Mouse (Mus musculus) limb, embryonic 14.5 days (tissue): ENCODE results near the gene En2. TPM values are rescaled to one million over a fixed set of nuclear protein-coding genes. Genes with fewer than 3 reads are reported as not detected.
A peak's percentile ranks its signal among the peaks of the same experiment; 100 is the strongest.

Experiments
- ATAC-seq: fragments of 200-750 bp; cut with Nextera tagmentation; 2 replicates; pipeline ENCODE4 v1.8.0; 2017; ENCODE audit warnings: low read depth, moderate number of reproducible peaks, moderate TSS enrichment; ENCODE audit not compliant: low FRiP score
- DNase-seq: peaks from one replicate; pipeline ENCODE4 v3.0.0-alpha.2; 2015; ENCODE audit warnings: low spot score
- H3K27ac ChIP-seq: fragments of 300-500 bp; sonication (generic); replicated peaks from 2 replicates; pipeline ENCODE4 v1.5.1; 2014; ENCODE audit warnings: low read depth, mild to moderate bottlenecking, low read length, moderate library complexity, mixed read lengths
- H3K27me3 ChIP-seq: fragments of 300-500 bp; sonication (generic); 2 replicates; pipeline ENCODE4 v1.6.1; 2014; ENCODE audit warnings: low read length, mixed read lengths; ENCODE audit not compliant: control insufficient read depth, insufficient read depth
- H3K36me3 ChIP-seq: fragments of 300-500 bp; sonication (generic); 2 replicates; pipeline ENCODE4 v1.6.1; 2014; ENCODE audit warnings: mild to moderate bottlenecking, low read length, moderate library complexity, mixed read lengths; ENCODE audit not compliant: control insufficient read depth, insufficient read depth
- H3K4me1 ChIP-seq: fragments of 300-500 bp; sonication (generic); 2 replicates; pipeline ENCODE4 v1.6.1; 2014; ENCODE audit warnings: antibody characterized with exemption, low read length, mixed read lengths; ENCODE audit not compliant: control insufficient read depth, insufficient read depth
- H3K4me2 ChIP-seq: fragments of 300-500 bp; sonication (generic); replicated peaks from 2 replicates; pipeline ENCODE4 v1.6.1; 2014; ENCODE audit warnings: low read depth, mild to moderate bottlenecking, low read length, moderate library complexity; ENCODE audit not compliant: severe bottlenecking
- H3K4me3 ChIP-seq: fragments of 300-500 bp; sonication (generic); replicated peaks from 2 replicates; pipeline ENCODE4 v1.5.1; 2014; ENCODE audit warnings: low read length
- H3K9ac ChIP-seq: fragments of 300-500 bp; sonication (generic); 2 replicates; pipeline ENCODE4 v1.6.1; 2014; ENCODE audit warnings: mild to moderate bottlenecking, low read depth, low read length, moderate library complexity; ENCODE audit not compliant: severe bottlenecking
- H3K9me3 ChIP-seq: fragments of 300-500 bp; sonication (generic); 2 replicates; pipeline ENCODE4 v1.6.1; 2016; ENCODE audit warnings: low read length; ENCODE audit not compliant: control insufficient read depth
- POLR2A ChIP-seq: fragments of 200-500 bp; IDR thresholded peaks from 2 replicates; pipeline ENCODE4 v1.8.0; 2012; ENCODE audit warnings: inconsistent platforms, mild to moderate bottlenecking, moderate library complexity, borderline replicate concordance; ENCODE audit not compliant: insufficient read depth, insufficient read length; ENCODE audit errors: extremely low read depth
- WGBS: fragments of 180-500 bp; shearing (Covaris S2); extraction: QIAGEN DNeasy Blood & Tissue Kit; methylation state at CpG from one replicate; pipeline ENCODE4 v1.1.7; 2014; 5-methylcytosine and 5-hydroxymethylcytosine counted together
- polyA plus RNA-seq, 2 experiments: library from polyadenylated mRNA; depleted of rRNA in 1 of 2; stranded (reverse) in 1 of 2; unstranded in 1 of 2; fragments of >200 nt; fragmentation: Nextera tagmentation in 1 of 2; extraction: Ambion mirVana in 1 of 2; gene quantifications; 2 replicates each; pipeline versions ENCODE4 v1.2.1 to v1.2.3; 2012 to 2014

Gene En2
- polyA plus RNA-seq, 2 experiments: 0.06 TPM; not detected in 1

GRCm38 (mm10) chr5:28204678-28205077, 39.2 kb downstream of the En2 start:
- no peak for ATAC-seq
- 85% methylated on average over 2 of the region's 2 CpGs for WGBS
- no peaks in the 10 kb centered on the region for H3K9me3 ChIP-seq
- no peak for TF ChIP-seq POLR2A
- H3K27me3 ChIP-seq: peaks cover 56% of the 10 kb centered on the region
- peaks cover 2% of the 10 kb centered on the region; the same call in 1 of the 2 replicates for H3K4me1 ChIP-seq
- no peak for DNase-seq
- no peak overlapping the region for H3K4me3 ChIP-seq
- no peak overlapping the region for H3K9ac ChIP-seq
- no peaks in the 10 kb centered on the region for H3K36me3 ChIP-seq
- no peak overlapping the region for H3K27ac ChIP-seq
- no peak overlapping the region for H3K4me2 ChIP-seq

- Histone ChIP-seq H3K9ac (no peak overlapping the region), H3K27me3 (peaks cover 74% of the 10 kb centered on the region), H3K4me2 (no peak overlapping the region), H3K4me1 (peaks cover 6% of the 10 kb centered on the region; the same call in 1 of the 2 replicates), H3K36me3 (no peaks in the 10 kb centered on the region), H3K27ac (no peak overlapping the region), H3K4me3 (no peak overlapping the region), H3K9me3 (no peaks in the 10 kb centered on the region)
- TF ChIP-seq POLR2A: no peak
- DNase-seq (no peak), ATAC-seq (no peak)
- WGBS: 57% methylated on average over 4 of the region's 4 CpGs
Measured at GRCm38 (mm10) chr5:28206448-28206847, 41.0 kb downstream of the En2 start.

GRCm38 (mm10) chr5:28207043-28207442, 41.5 kb downstream of the En2 start:
- H3K27me3 ChIP-seq: peaks cover 80% of the 10 kb centered on the region
- no peaks in the 10 kb centered on the region for H3K36me3 ChIP-seq
- TF ChIP-seq POLR2A: no peak
- no peak overlapping the region for H3K9ac ChIP-seq
- 64% methylated on average over 4 of the region's 4 CpGs for WGBS
- DNase-seq (no peak), ATAC-seq (no peak)
- H3K4me1 ChIP-seq: peaks cover 6% of the 10 kb centered on the region; the same call in 1 of the 2 replicates
- no peak overlapping the region for H3K27ac ChIP-seq
- H3K4me3 ChIP-seq: no peak overlapping the region
- no peak overlapping the region for H3K4me2 ChIP-seq
- no peaks in the 10 kb centered on the region for H3K9me3 ChIP-seq

GRCm38 (mm10) chr5:28208726-28209520, 43.4 kb downstream of the En2 start:
- Histone ChIP-seq H3K36me3 (no peaks in the 10 kb centered on the region), H3K4me3 (no peak overlapping the region), H3K9ac (no peak overlapping the region), H3K4me2 (no peak overlapping the region), H3K27me3 (peaks cover 90% of the 10 kb centered on the region), H3K27ac (no peak overlapping the region), H3K4me1 (peaks cover 6% of the 10 kb centered on the region; the same call in 1 of the 2 replicates), H3K9me3 (no peaks in the 10 kb centered on the region)
- no peak for TF ChIP-seq POLR2A
- WGBS: 13% methylated on average over 20 of the region's 20 CpGs
- DNase-seq (no peak), ATAC-seq (no peak)

GRCm38 (mm10) chr5:28209549-28210431, 44.3 kb downstream of the En2 start:
- 1% methylated on average over 67 of the region's 80 CpGs for WGBS
- Histone ChIP-seq H3K27ac (no peak overlapping the region), H3K36me3 (no peaks in the 10 kb centered on the region), H3K4me2 (peak overlapping the region; percentile 47), H3K27me3 (peaks cover 89% of the 10 kb centered on the region), H3K9ac (no peak overlapping the region), H3K4me3 (peak overlapping the region; percentile 26), H3K9me3 (no peaks in the 10 kb centered on the region), H3K4me1 (peaks cover 6% of the 10 kb centered on the region; the same call in 1 of the 2 replicates)
- TF ChIP-seq POLR2A: no peak
- no peak for ATAC-seq
- no peak for DNase-seq
